Mouse (Mus musculus) embryonic fibroblast, embryonic 13.5 days (primary cell): ENCODE results near the gene Olfr373.

ENCODE experiments used
- CTCF ChIP-seq: IDR thresholded peaks from 2 replicates; pipeline ENCODE4 v1.5.1; 2011; ENCODE audit warnings: mild to moderate bottlenecking, control low read depth, low read length, moderate library complexity, borderline replicate concordance; ENCODE audit not compliant: insufficient read depth
- POLR2A ChIP-seq: IDR thresholded peaks from 2 replicates; pipeline ENCODE4 v1.6.1; 2011; ENCODE audit warnings: low read depth, mild to moderate bottlenecking, control low read depth, low read length, moderate library complexity

DNA sequence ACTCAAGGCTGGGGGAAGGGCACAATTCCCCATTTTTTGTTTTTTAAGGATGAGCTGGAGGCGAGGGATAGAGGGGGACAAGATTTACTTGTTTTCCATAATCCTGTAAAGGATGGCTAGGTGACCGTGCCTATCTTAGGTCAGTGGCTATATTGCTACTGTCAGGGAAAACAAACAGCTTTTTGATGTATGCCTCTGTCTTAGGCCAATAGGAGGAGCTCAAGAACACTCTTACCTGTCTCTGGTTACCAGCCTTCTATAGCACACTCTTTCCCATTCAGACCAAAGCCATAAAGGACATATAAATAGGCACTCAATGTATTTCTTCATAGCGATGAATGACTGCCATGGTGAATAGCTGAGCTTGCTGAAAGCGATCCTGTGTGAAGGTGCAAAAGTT lies 35.6 kb downstream of the Olfr373 start:
- no peak for TF ChIP-seq POLR2A
- TF ChIP-seq CTCF, result no peak
